Mouse (Mus musculus) ES-Bruce4 (cell line): ENCODE measurements around the gene Nt5e. TPM values are rescaled to one million over a fixed set of nuclear protein-coding genes. Genes with fewer than 3 reads are reported as not detected.

ENCODE experiments used
- H3K27ac ChIP-seq: 2 replicates; pipeline ENCODE4 v1.5.1; 2012; ENCODE audit warnings: low read length, inconsistent platforms; ENCODE audit not compliant: insufficient read depth
- H3K27me3 ChIP-seq: 2 replicates; pipeline ENCODE4 v1.6.1; 2012; ENCODE audit warnings: mild to moderate bottlenecking, low read length, inconsistent platforms; ENCODE audit not compliant: control insufficient read depth, poor library complexity, insufficient read depth, severe bottlenecking
- H3K36me3 ChIP-seq: 2 replicates; pipeline ENCODE4 v1.6.1; 2012; ENCODE audit warnings: inconsistent platforms, mild to moderate bottlenecking, low read length, moderate library complexity; ENCODE audit not compliant: control insufficient read depth, poor library complexity, insufficient read depth, severe bottlenecking
- H3K4me1 ChIP-seq: one replicate; pipeline ENCODE4 v1.8.1; 2011; ENCODE audit warnings: low read length; ENCODE audit not compliant: control insufficient read depth, insufficient read depth
- H3K4me3 ChIP-seq: 2 replicates; pipeline ENCODE4 v1.5.1; 2011; ENCODE audit warnings: low read depth, mild to moderate bottlenecking, low read length
- H3K9ac ChIP-seq: 2 replicates; pipeline ENCODE4 v1.6.1; 2012; ENCODE audit warnings: low read depth, mild to moderate bottlenecking, inconsistent platforms; ENCODE audit not compliant: poor library complexity, severe bottlenecking
- H3K9me3 ChIP-seq: replicated peaks from 2 replicates; pipeline ENCODE4 v1.6.1; 2012; ENCODE audit warnings: mild to moderate bottlenecking, low read length, inconsistent platforms; ENCODE audit not compliant: control insufficient read depth, poor library complexity, insufficient read depth, severe bottlenecking
- CTCF ChIP-seq: IDR thresholded peaks from one replicate; pipeline ENCODE4 v1.8.1; 2011; ENCODE audit warnings: low read depth, low read length
- EP300 ChIP-seq: IDR thresholded peaks from 2 replicates; pipeline ENCODE4 v1.6.1; 2011; ENCODE audit warnings: low read depth, low read length; ENCODE audit not compliant: insufficient read depth
- POLR2A ChIP-seq: IDR thresholded peaks from one replicate; pipeline ENCODE4 v1.8.1; 2011; ENCODE audit warnings: low read length; ENCODE audit not compliant: insufficient read depth
- polyA plus RNA-seq: library from polyadenylated mRNA; stranded (reverse); fragments of >200 nt; gene quantifications from 2 replicates; pipeline ENCODE4 v1.2.4, GENCODE M21; 2011; ENCODE audit warnings: low read depth; ENCODE audit not compliant: missing spikeins, insufficient read depth, insufficient read length

Gene Nt5e
- polyA plus RNA-seq = 14.0 and 15.0 TPM in 2 replicates

DNA sequence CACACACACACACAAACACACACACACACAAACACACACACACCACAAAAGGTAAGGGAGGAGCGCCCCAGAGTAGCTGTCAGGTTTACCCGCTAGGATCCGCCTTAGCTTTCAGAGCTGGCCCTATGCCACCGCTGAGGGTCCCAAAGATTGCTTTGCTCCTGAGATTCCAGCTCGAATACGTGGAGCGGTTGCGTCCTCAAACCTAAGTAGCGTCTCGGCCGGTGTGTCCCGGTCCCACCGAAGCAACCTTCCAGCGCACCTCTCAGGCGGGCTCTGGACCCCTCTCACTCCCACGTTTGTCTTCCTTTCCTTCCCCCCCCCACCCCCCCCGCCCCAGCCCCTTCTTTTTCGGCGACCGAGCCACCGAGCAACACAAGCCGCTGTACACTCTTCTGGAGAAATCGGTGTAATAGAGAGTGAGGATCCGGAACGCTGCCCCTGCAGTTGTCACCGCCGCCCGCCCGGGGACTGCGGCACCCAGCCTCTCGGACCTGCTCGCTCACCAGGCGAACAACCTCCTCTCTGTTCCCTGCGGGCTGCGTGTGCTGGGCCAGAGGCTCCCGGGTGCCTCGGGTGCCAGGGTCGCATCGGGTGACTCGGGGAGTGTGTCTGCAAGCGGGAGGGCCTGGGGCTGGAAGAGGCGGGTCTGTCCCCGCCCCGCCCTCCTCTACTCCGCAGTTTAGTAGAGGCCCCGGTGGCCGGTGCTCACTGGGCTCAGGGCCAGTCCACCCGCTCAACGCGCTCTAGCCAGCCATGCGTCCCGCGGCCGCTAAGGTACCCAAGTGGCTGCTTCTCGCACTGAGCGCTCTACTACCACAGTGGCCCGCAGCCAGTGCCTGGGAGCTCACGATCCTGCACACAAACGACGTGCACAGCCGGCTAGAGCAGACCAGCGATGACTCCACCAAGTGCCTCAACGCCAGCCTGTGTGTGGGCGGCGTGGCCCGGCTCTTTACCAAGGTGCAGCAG lies at the start of gene Nt5e:
Nt5e (plus strand) TSS at position 268 of the 972 bp plus-strand sequence.
- Histone ChIP-seq H3K27me3 (peaks cover 23% of the 10 kb centered on the region), H3K36me3 (no peaks in the 10 kb centered on the region), H3K9me3 (peaks cover 14% of the 10 kb centered on the region), H3K9ac (peak within 1 kb of the TSS; percentile 35), H3K4me1 (no peaks in the 10 kb centered on the region), H3K4me3 (peak within 1 kb of the TSS; percentile 48), H3K27ac (no peak within 1 kb of the TSS)
- TF ChIP-seq EP300 (no peak), CTCF (no peak), POLR2A (no peak)

DNA sequence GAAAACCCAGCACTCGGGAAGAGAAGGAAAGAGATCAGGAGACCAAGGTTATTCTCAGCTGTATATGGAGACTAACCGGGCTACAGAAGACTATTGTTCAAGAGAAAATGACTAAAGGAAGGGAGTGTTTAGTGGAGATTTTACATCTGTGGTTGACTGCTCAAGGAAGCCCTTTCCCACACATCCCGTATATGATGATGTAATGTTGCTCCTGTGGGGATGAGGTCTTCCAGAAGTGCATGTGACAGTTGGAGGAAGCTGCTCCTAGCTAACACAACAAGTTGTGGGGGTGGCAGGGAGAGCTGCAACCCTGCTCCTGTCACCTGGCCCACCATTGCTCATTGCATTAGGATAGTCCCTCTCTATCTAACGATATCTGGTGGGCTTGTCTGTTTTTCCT lies 49.4 kb upstream of the Nt5e start:
- no peaks in the 10 kb centered on the region for H3K9me3 ChIP-seq
- no peaks in the 10 kb centered on the region for H3K4me1 ChIP-seq
- H3K4me3 ChIP-seq = no peak overlapping the region
- TF ChIP-seq CTCF = no peak
- no peak for TF ChIP-seq EP300
- TF ChIP-seq POLR2A = no peak
- no peaks in the 10 kb centered on the region for H3K27me3 ChIP-seq
- H3K9ac ChIP-seq = no peak overlapping the region
- H3K36me3 ChIP-seq = no peaks in the 10 kb centered on the region
- H3K27ac ChIP-seq = no peak overlapping the region

DNA sequence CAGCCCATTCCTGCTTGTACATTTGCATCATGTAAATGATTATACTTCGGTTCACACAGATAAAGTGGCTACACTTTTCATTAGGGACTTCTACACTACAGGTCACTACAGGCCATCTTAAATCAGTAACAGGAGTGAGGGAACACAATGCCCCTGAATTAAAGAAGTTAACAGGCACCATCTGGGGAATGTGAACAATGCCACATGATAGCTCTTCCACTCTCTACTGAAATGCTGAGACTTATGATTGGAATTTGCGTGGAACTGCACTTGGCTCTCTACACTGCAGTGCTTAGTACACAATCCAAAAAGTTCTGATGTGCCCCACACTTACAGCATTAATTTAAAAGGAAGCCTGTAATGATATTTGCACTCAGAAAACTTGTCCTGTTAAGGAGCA lies 47.3 kb upstream of the Nt5e start:
- Histone ChIP-seq H3K9ac (no peak overlapping the region), H3K9me3 (no peaks in the 10 kb centered on the region), H3K4me1 (no peaks in the 10 kb centered on the region), H3K27me3 (no peaks in the 10 kb centered on the region; the same call in 1 of the 2 replicates), H3K36me3 (no peaks in the 10 kb centered on the region), H3K4me3 (no peak overlapping the region), H3K27ac (no peak overlapping the region)
- TF ChIP-seq CTCF (no peak), POLR2A (no peak), EP300 (no peak)

DNA sequence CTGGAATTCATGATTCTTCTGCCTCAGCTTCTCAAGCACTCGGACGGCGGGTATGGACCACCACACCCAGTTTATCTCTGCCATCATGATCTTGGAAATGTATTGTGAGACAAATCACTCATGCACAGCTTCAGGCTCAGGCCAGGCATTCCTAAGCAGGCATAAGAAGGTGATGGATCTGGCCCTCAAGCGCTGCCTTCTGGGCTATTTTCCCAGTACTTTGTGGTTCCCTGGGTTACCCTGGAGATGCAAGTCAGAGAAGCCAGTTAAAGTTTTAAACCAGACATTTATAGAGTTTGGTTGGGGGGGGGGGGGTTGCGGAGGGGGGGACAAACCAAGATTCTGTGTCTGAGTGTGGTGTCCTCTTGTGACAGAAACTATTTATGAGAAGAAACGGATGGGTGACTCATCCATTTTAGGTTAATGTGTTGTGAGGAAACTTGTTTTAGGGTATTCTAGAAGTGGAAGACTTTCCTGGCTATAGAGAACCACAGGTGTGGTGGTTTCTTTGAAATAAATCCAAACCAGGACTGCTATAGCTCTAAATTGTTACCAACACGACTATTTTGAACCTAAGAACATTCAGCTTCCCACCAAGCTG lies 37.3 kb upstream of the Nt5e start:
- H3K27me3 ChIP-seq = no peaks in the 10 kb centered on the region; the same call in 1 of the 2 replicates
- no peak for TF ChIP-seq POLR2A
- TF ChIP-seq EP300 = no peak
- no peak for TF ChIP-seq CTCF
- H3K4me3 ChIP-seq = no peak overlapping the region
- H3K9me3 ChIP-seq = no peaks in the 10 kb centered on the region
- no peak overlapping the region for H3K9ac ChIP-seq
- no peaks in the 10 kb centered on the region for H3K4me1 ChIP-seq
- H3K36me3 ChIP-seq = no peaks in the 10 kb centered on the region
- H3K27ac ChIP-seq = no peak overlapping the region

DNA sequence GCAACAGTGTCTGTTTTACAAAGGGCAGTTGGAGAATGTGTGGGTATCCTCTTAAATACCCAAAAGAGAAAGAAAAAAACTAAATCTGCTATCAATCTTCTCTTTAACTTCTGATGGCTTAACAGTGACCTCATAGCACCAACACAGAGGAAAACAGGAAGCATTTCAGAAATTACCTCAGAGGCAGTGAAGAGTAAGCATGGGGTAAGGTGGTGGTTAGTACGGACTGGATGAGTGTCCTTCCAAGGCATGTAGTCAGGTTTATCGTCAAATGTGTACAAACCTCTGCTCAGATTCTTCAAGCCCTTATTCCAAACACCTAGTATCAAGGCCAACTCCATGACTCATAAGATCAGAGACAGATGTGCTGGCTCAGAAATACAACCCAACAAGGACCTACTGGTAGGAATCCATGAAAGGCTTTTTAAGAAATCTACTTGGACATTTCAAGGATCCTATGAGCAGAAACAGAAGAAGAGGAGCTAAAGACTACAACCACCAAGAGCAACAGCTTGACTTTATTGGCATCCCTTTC lies 34.1 kb upstream of the Nt5e start:
- Histone ChIP-seq H3K4me3 (no peak overlapping the region), H3K36me3 (no peaks in the 10 kb centered on the region), H3K27ac (no peak overlapping the region), H3K9me3 (no peaks in the 10 kb centered on the region), H3K4me1 (no peaks in the 10 kb centered on the region), H3K27me3 (no peaks in the 10 kb centered on the region; the same call in 1 of the 2 replicates), H3K9ac (no peak overlapping the region)
- no peak for TF ChIP-seq CTCF
- no peak for TF ChIP-seq POLR2A
- no peak for TF ChIP-seq EP300

DNA sequence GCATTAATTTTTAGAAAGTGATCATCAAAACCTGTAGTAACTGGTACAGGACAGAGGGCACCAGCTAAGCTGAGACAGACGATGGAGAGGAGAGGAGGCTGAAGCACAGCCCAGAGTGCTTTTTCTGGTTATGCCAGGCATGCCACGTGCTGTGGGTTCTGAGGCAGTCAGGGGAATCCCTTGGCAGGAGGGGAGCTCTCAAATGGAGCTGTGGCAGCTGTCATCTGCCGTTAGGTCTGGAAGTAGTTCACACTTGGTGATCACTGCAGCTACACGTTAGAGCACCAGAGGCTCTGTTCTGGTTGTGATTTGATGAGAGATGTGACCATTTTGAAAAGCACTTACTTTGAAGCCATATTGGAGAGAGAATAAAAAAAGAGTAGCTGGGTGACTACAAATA lies 31.2 kb upstream of the Nt5e start:
- no peaks in the 10 kb centered on the region for H3K4me1 ChIP-seq
- H3K9me3 ChIP-seq = no peaks in the 10 kb centered on the region
- H3K4me3 ChIP-seq = no peak overlapping the region
- TF ChIP-seq EP300 = no peak
- TF ChIP-seq POLR2A = no peak
- no peak for TF ChIP-seq CTCF
- H3K36me3 ChIP-seq = no peaks in the 10 kb centered on the region
- H3K9ac ChIP-seq = no peak overlapping the region
- no peaks in the 10 kb centered on the region for H3K27me3 ChIP-seq
- no peak overlapping the region for H3K27ac ChIP-seq
